Mouse (Mus musculus) embryonic facial prominence, embryonic 10.5 days (tissue): ENCODE measurements around the gene Ctxn1. TPM values are rescaled to one million over a fixed set of nuclear protein-coding genes. Genes with fewer than 3 reads are reported as not detected.

Source experiments
- DNase-seq: peaks from one replicate; pipeline ENCODE4 v3.0.0-alpha.2; 2017; ENCODE audit warnings: low spot score
- H3K27ac ChIP-seq: fragments of 300-500 bp; sonication (generic); replicated peaks from 2 replicates; pipeline ENCODE4 v1.5.1; 2016; ENCODE audit warnings: mild to moderate bottlenecking
- H3K27me3 ChIP-seq: fragments of 300-500 bp; sonication (generic); replicated peaks from 2 replicates; pipeline ENCODE4 v1.6.1; 2016; ENCODE audit warnings: low read depth, mild to moderate bottlenecking; ENCODE audit not compliant: poor library complexity, severe bottlenecking
- H3K36me3 ChIP-seq: fragments of 300-500 bp; sonication (generic); replicated peaks from 2 replicates; pipeline ENCODE4 v1.6.1; 2016; ENCODE audit warnings: mild to moderate bottlenecking, moderate library complexity
- H3K4me1 ChIP-seq: fragments of 300-500 bp; sonication (generic); 2 replicates; pipeline ENCODE4 v1.6.1; 2016
- H3K4me3 ChIP-seq: fragments of 300-500 bp; sonication (generic); 2 replicates; pipeline ENCODE4 v1.5.1; 2016; ENCODE audit warnings: mild to moderate bottlenecking, moderate library complexity
- H3K9me3 ChIP-seq: fragments of 300-500 bp; sonication (generic); 2 replicates; pipeline ENCODE4 v1.6.1; 2016; ENCODE audit warnings: mild to moderate bottlenecking
- WGBS: fragments of 180-500 bp; shearing (Covaris S2); methylation state at CpG from one replicate; pipeline ENCODE4 v1.1.7; 2016; 5-methylcytosine and 5-hydroxymethylcytosine counted together
- polyA plus RNA-seq: library from polyadenylated mRNA; unstranded; fragments of >200 nt; fragmentation: Nextera tagmentation; extraction: Ambion mirVana; gene quantifications from 2 replicates; pipeline ENCODE4 v1.2.1, GENCODE M21; 2016

Gene Ctxn1
- polyA plus RNA-seq, 1 experiment from 2014 or later: 134 TPM

- Histone ChIP-seq H3K36me3 (peaks cover 75% of the 10 kb centered on the region), H3K27ac (no peak overlapping the region), H3K27me3 (peaks cover 27% of the 10 kb centered on the region), H3K4me1 (peaks cover 27% of the 10 kb centered on the region), H3K4me3 (no peak overlapping the region), H3K9me3 (no peaks in the 10 kb centered on the region)
- 93% methylated on average over 8 of the region's 8 CpGs for WGBS
- DNase-seq: no peak
Measured at GRCm38 (mm10) chr8:4247241-4247640, 11.8 kb downstream of the Ctxn1 start.

GRCm38 (mm10) chr8:4245737-4246136 lies 13.3 kb downstream of the Ctxn1 start:
- no peak overlapping the region for H3K4me3 ChIP-seq
- no peak for DNase-seq
- H3K36me3 ChIP-seq: peaks cover 90% of the 10 kb centered on the region
- peaks cover 25% of the 10 kb centered on the region for H3K4me1 ChIP-seq
- H3K27me3 ChIP-seq: peaks cover 27% of the 10 kb centered on the region
- H3K9me3 ChIP-seq: no peaks in the 10 kb centered on the region
- no peak overlapping the region for H3K27ac ChIP-seq
- 93% methylated on average over 13 of the region's 13 CpGs for WGBS

GRCm38 (mm10) chr8:4245061-4245460 lies 14.0 kb downstream of the Ctxn1 start:
- 95% methylated on average over 5 of the region's 5 CpGs for whole genome bisulfite sequencing
- Histone ChIP-seq H3K4me1 (peaks cover 25% of the 10 kb centered on the region), H3K36me3 (peaks cover 96% of the 10 kb centered on the region), H3K27ac (no peak overlapping the region), H3K27me3 (peaks cover 24% of the 10 kb centered on the region), H3K9me3 (no peaks in the 10 kb centered on the region), H3K4me3 (no peak overlapping the region)
- no peak for DNase-seq

GRCm38 (mm10) chr8:4239193-4239890 lies 19.7 kb downstream of the Ctxn1 start:
- WGBS: 15% methylated on average over 19 of the region's 19 CpGs
- H3K27me3 ChIP-seq: peaks cover 14% of the 10 kb centered on the region; the same call in 1 of the 2 replicates
- DNase-seq: no peak

GRCm38 (mm10) chr8:4238434-4239192 lies 20.5 kb downstream of the Ctxn1 start, which contains the start of the genes Map2k7 and Gm49320:
Map2k7 (plus strand) TSS chr8:4238740.
Gm49320 (plus strand) TSS chr8:4238865.
- H3K9me3 ChIP-seq: no peaks in the 10 kb centered on the region
- under 1% methylated on average over 71 of the region's 71 CpGs for WGBS
- H3K27ac ChIP-seq: peak within 1 kb of the TSS; percentile 97

More at GRCm38 (mm10) chr8:4239193-4239890, 19.7 kb downstream of the Ctxn1 start:
- Histone ChIP-seq H3K27ac (peak overlapping the region; percentile 97), H3K9me3 (no peaks in the 10 kb centered on the region), H3K36me3 (peaks cover 43% of the 10 kb centered on the region), H3K4me3 (peak overlapping the region; percentile 82), H3K4me1 (peaks cover 23% of the 10 kb centered on the region)

GRCm38 (mm10) chr8:4237814-4238433 lies 21.1 kb downstream of the Ctxn1 start:
- H3K4me1 ChIP-seq: peaks cover 23% of the 10 kb centered on the region
- H3K36me3 ChIP-seq: peaks cover 29% of the 10 kb centered on the region
- peaks cover 14% of the 10 kb centered on the region; the same call in 1 of the 2 replicates for H3K27me3 ChIP-seq
- DNase-seq: no peak
- WGBS: 22% methylated on average over 15 of the region's 15 CpGs
- H3K9me3 ChIP-seq: no peaks in the 10 kb centered on the region
- H3K27ac ChIP-seq: peak overlapping the region; percentile 97
- peak overlapping the region; percentile 82 for H3K4me3 ChIP-seq

More at GRCm38 (mm10) chr8:4238434-4239192, 20.5 kb downstream of the Ctxn1 start, which contains the start of the genes Map2k7 and Gm49320:
- H3K4me3 ChIP-seq: peak within 1 kb of the TSS; percentile 82
- H3K4me1 ChIP-seq: peaks cover 23% of the 10 kb centered on the region
- H3K36me3 ChIP-seq: peaks cover 36% of the 10 kb centered on the region
- peak; percentile 100 for DNase-seq
- H3K27me3 ChIP-seq: peaks cover 14% of the 10 kb centered on the region; the same call in 1 of the 2 replicates

GRCm38 (mm10) chr8:4230612-4231351 lies 28.3 kb downstream of the Ctxn1 start:
- no peak overlapping the region for H3K4me3 ChIP-seq
- WGBS: 59% methylated on average over 10 of the region's 10 CpGs
- H3K4me1 ChIP-seq: peaks cover 6% of the 10 kb centered on the region
- no peak for DNase-seq
- H3K9me3 ChIP-seq: no peaks in the 10 kb centered on the region
- H3K36me3 ChIP-seq: no peaks in the 10 kb centered on the region
- peaks cover 49% of the 10 kb centered on the region for H3K27me3 ChIP-seq
- H3K27ac ChIP-seq: no peak overlapping the region

- Histone ChIP-seq H3K27me3 (peaks cover 50% of the 10 kb centered on the region), H3K9me3 (no peaks in the 10 kb centered on the region), H3K27ac (no peak overlapping the region), H3K4me1 (peaks cover 6% of the 10 kb centered on the region), H3K36me3 (no peaks in the 10 kb centered on the region), H3K4me3 (no peak overlapping the region)
- DNase-seq: no peak
- WGBS: 75% methylated on average over 5 of the region's 5 CpGs
Measured at GRCm38 (mm10) chr8:4229784-4230183, 29.3 kb downstream of the Ctxn1 start.

- 90% methylated on average over 4 of the region's 4 CpGs for WGBS
- H3K27me3 ChIP-seq: peaks cover 59% of the 10 kb centered on the region
- no peak for DNase-seq
- H3K4me3 ChIP-seq: no peak overlapping the region
- no peak overlapping the region for H3K27ac ChIP-seq
- H3K36me3 ChIP-seq: no peaks in the 10 kb centered on the region
- peaks cover 6% of the 10 kb centered on the region for H3K4me1 ChIP-seq
- no peaks in the 10 kb centered on the region for H3K9me3 ChIP-seq
Measured at GRCm38 (mm10) chr8:4227919-4228318, 31.2 kb downstream of the Ctxn1 start.

- Histone ChIP-seq H3K9me3 (no peaks in the 10 kb centered on the region), H3K36me3 (no peaks in the 10 kb centered on the region), H3K27me3 (peaks cover 59% of the 10 kb centered on the region), H3K27ac (no peak within 1 kb of the TSS), H3K4me3 (peak within 1 kb of the TSS; percentile 49), H3K4me1 (peaks cover 6% of the 10 kb centered on the region)
- 3% methylated on average over 33 of the region's 33 CpGs for WGBS
- peak; percentile 19 for DNase-seq
Measured at GRCm38 (mm10) chr8:4226739-4227347, 32.2 kb downstream of the Ctxn1 start, which contains the start of gene Lrrc8e. Lrrc8e (plus strand) TSS chr8:4226827.

GRCm38 (mm10) chr8:4226323-4226722 lies 32.8 kb downstream of the Ctxn1 start:
- Histone ChIP-seq H3K4me3 (peak overlapping the region; percentile 49), H3K36me3 (no peaks in the 10 kb centered on the region), H3K27ac (no peak overlapping the region), H3K27me3 (peaks cover 59% of the 10 kb centered on the region), H3K9me3 (no peaks in the 10 kb centered on the region), H3K4me1 (peaks cover 6% of the 10 kb centered on the region)
- DNase-seq: no peak
- WGBS: 17% methylated on average over 4 of the region's 4 CpGs
